Comparison of ENCODE assay signal across 14 mouse cellular contexts in genomic region chr19:56461522-56462101, GRCm38 (mm10). TPM values are rescaled to one million over a fixed set of nuclear protein-coding genes. Genes with fewer than 3 reads are reported as not detected.
DNase-seq lines count a peak whose midpoint lies in the region; ATAC-seq and TF ChIP-seq lines count a peak whose summit lies in the region.
"Had no signal": no experiment of that assay in that cellular context is flagged by ENCODE, and none has a peak within 500 bp of the region (broad histone marks: within the 10 kb centered on the region; RNA-seq: fewer than 3 reads in every experiment).

Gene Plekhs1, plus strand, starts transcription at chr19:56461640.

- no peaks in the 10 kb centered on the region for H3K27me3 ChIP-seq in kidney, adult 2 months (replicated peaks; ENCODE audit: control insufficient read depth, insufficient read depth, low read length)
- no peaks in the 10 kb centered on the region for H3K27me3 ChIP-seq in kidney, embryonic 15.5 days
- no peaks in the 10 kb centered on the region for H3K27me3 ChIP-seq in intestine, embryonic 16.5 days (replicated peaks; ENCODE audit: control insufficient read depth, insufficient read depth, low read length)
- H3K27me3 ChIP-seq: CH12.LX; hindbrain, embryonic 13.5 days; liver, embryonic 12.5 days had no signal

- H3K4me2 ChIP-seq in kidney, embryonic 15.5 days: no peak within 1 kb of the TSS
- no peak within 1 kb of the TSS for H3K4me2 ChIP-seq in intestine, embryonic 16.5 days (ENCODE audit: low read depth, low read length)
- H3K4me2 ChIP-seq: heart, embryonic 13.5 days; hindbrain, embryonic 13.5 days; liver, embryonic 12.5 days had no signal

- TF ChIP-seq CTCF in kidney, adult 2 months (conservative IDR thresholded peaks at IDR 0.05; ENCODE audit: insufficient read depth, insufficient read length, low read depth, low read length): no peak

- TF ChIP-seq POLR2A in kidney, adult 2 months (IDR thresholded peaks at IDR 0.05; ENCODE audit: low read depth, low read length): no peak

- no peak within 1 kb of the TSS for H3K9ac ChIP-seq in kidney, embryonic 15.5 days
- H3K9ac ChIP-seq in intestine, embryonic 16.5 days (ENCODE audit: low read depth, low read length): no peak within 1 kb of the TSS
- H3K9ac ChIP-seq: heart, embryonic 13.5 days; hindbrain, embryonic 13.5 days; liver, embryonic 12.5 days had no signal

- no peak for ATAC-seq in kidney, embryonic 15.5 days (replicated peaks; ENCODE audit: low FRiP score)
- ATAC-seq in intestine, embryonic 16.5 days: peak; percentile 89
- ATAC-seq: forebrain, embryonic 16.5 days; liver, embryonic 12.5 days had no signal

- WGBS in kidney, adult 2 months: 37% methylated on average over 10 of the region's 10 CpGs
- WGBS in kidney, embryonic 15.5 days: 71% methylated on average over 10 of the region's 10 CpGs
- 54% methylated on average over 10 of the region's 10 CpGs for WGBS in intestine, embryonic 16.5 days

- H3K36me3 ChIP-seq in kidney, adult 2 months (ENCODE audit: control insufficient read depth, insufficient read depth, low read length): no peaks in the 10 kb centered on the region
- H3K36me3 ChIP-seq in kidney, embryonic 15.5 days: no peaks in the 10 kb centered on the region
- H3K36me3 ChIP-seq in intestine, embryonic 16.5 days (ENCODE audit: control insufficient read depth, insufficient read depth, low read length): no peaks in the 10 kb centered on the region
- H3K36me3 ChIP-seq: heart, embryonic 13.5 days; hindbrain, embryonic 13.5 days; liver, embryonic 12.5 days had no signal

- H3K4me1 ChIP-seq in kidney, adult 2 months (ENCODE audit: control insufficient read depth, insufficient read depth, low read length): peaks cover 11% of the 10 kb centered on the region
- peaks cover 15% of the 10 kb centered on the region for H3K4me1 ChIP-seq in kidney, embryonic 15.5 days
- peaks cover 9% of the 10 kb centered on the region; the same call in 1 of the 2 replicates for H3K4me1 ChIP-seq in intestine, embryonic 16.5 days (ENCODE audit: control insufficient read depth, insufficient read depth, low read length)
- H3K4me1 ChIP-seq: hindbrain, embryonic 13.5 days; liver, embryonic 12.5 days had no signal

- DNase-seq in kidney, adult 2 months: peak; percentile 84
- DNase-seq in adrenal gland, postnatal 36 days: peak; percentile 15 to 34
- DNase-seq in lung, postnatal 36 days: peak; percentile 47
- DNase-seq in gastrocnemius, adult 8-10 months (ENCODE audit: low spot score in 2 of 2): no peak
- DNase-seq in spleen, postnatal 14 days (ENCODE audit: low spot score in 2 of 2): no peak
- DNase-seq: cerebellum, adult 9-10 months; gastrocnemius, postnatal 10 days had no signal

- 0 out of 2 replicates have a peak within 1 kb of the TSS, but pooled peaks have one; percentile 28 for H3K27ac ChIP-seq in kidney, adult 2 months (ENCODE audit: insufficient read depth, low read depth, low read length)
- no peak within 1 kb of the TSS for H3K27ac ChIP-seq in kidney, embryonic 15.5 days
- H3K27ac ChIP-seq in intestine, embryonic 16.5 days (ENCODE audit: low read length): no peak within 1 kb of the TSS
- H3K27ac ChIP-seq: heart, embryonic 13.5 days; hindbrain, embryonic 13.5 days; liver, embryonic 12.5 days had no signal

- no peaks in the 10 kb centered on the region for H3K9me3 ChIP-seq in kidney, embryonic 15.5 days (replicated peaks)
- H3K9me3 ChIP-seq in intestine, embryonic 16.5 days (ENCODE audit: control insufficient read depth, low read length): no peaks in the 10 kb centered on the region
- H3K9me3 ChIP-seq: heart, embryonic 13.5 days; hindbrain, embryonic 13.5 days; liver, embryonic 12.5 days had no signal

- no peak within 1 kb of the TSS for H3K4me3 ChIP-seq in kidney, adult 2 months (ENCODE audit: insufficient read depth, low read depth, low read length)
- no peak within 1 kb of the TSS for H3K4me3 ChIP-seq in kidney, embryonic 15.5 days (replicated peaks)
- H3K4me3 ChIP-seq in intestine, embryonic 16.5 days (ENCODE audit: low read length): no peak within 1 kb of the TSS
- H3K4me3 ChIP-seq: heart, embryonic 13.5 days; hindbrain, embryonic 13.5 days; liver, embryonic 12.5 days had no signal

RNA-seq across cellular contexts. Expression of gene Plekhs1, which starts in this region (rescaled TPM):
- 0.12 and 0.17 TPM in 2 replicates for polyA plus RNA-seq in kidney, adult 2 months (2012; rRNA removed)
- 0.74 and 1.0 TPM in 2 replicates for polyA plus RNA-seq in kidney, embryonic 15.5 days (2015; fragmentation: Nextera tagmentation; extraction: Ambion mirVana)
- under 1 TPM in 1 of 2 experiments, not detected in 1; 0.26 TPM for total RNA-seq in adrenal gland, postnatal 36 days (2021)
- polyA plus RNA-seq in intestine, embryonic 16.5 days (2015; fragmentation: Nextera tagmentation; extraction: Ambion mirVana): 0.61 and 0.65 TPM in 2 replicates
- under 1 TPM in 1 of 4 experiments, not detected in 3; 0.11 TPM for total RNA-seq in gastrocnemius, adult 8-10 months (2022)
- total RNA-seq: CH12.LX had no signal
- polyA plus RNA-seq: heart, embryonic 13.5 days; liver, embryonic 12.5 days had no signal

Comparison
In these comparisons a context has a peak if more than half of its experiments do, and no peak if none do; other contexts are left out.
1. Peak in DNase-seq and H3K27ac ChIP-seq in kidney, adult 2 months; RNA of the gene not detected or under 1 TPM.
2. Peak in DNase-seq in adrenal gland, postnatal 36 days; RNA of the gene not detected or under 1 TPM.
3. Peak in ATAC-seq in intestine, embryonic 16.5 days; RNA of the gene not detected or under 1 TPM.